Mouse (Mus musculus): ENCODE results near the gene Spin1. TPM values are rescaled to one million over a fixed set of nuclear protein-coding genes. Genes with fewer than 3 reads are reported as not detected.

Gene Spin1
- total RNA-seq, 2 experiments from 2014 or later: 12.6 to 14.5 TPM

GRCm38 (mm10) chr13:51179362-51179761 lies 78.7 kb downstream of the Spin1 start:
- ATAC-seq (replicated peaks; ENCODE audit: low FRiP score, low TSS enrichment, poor library complexity, severe bottlenecking): no peak

DNA sequence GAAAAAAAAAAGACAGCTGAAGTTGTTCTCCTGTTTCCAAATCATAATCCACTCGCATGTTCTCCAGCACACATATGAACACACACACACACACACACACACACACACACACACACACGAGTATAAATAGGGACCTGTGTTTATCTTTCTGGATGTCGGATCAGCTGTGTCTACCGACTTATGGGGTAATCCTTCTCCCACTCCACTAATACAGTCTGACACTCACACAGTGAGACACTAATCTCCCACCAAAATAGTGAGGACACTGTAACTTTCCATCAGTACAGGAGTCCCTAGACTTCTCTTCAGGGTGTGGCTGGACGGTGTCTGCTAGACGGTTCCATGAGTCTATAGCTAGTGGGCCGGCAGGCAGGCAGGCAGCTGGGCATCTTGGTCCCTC lies 81.6 kb downstream of the Spin1 start:
- no peak for ATAC-seq (replicated peaks; ENCODE audit: low FRiP score, low TSS enrichment, poor library complexity, severe bottlenecking)

DNA sequence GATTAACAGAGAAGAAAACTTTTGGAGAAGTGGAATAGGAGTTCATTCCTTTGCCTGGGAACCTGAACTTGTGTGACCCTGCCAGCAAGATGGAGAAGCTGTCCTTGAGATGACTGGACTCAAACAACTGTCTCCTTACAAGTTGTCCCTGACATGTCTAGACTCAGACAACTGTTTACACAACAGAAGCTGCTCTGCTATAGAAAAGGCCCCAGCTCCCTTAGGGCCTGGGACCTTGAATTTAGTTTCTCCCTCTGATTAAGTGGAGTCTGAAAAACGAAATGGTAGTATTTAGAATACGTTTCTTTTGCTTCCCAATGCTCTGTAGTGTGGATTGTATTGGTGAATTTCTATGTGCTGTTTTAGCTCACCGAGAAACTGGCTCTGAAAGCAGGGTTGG lies 84.2 kb downstream of the Spin1 start:
- no peak for ATAC-seq (replicated peaks; ENCODE audit: low FRiP score, low TSS enrichment, poor library complexity, severe bottlenecking)

- ATAC-seq (replicated peaks; ENCODE audit: low FRiP score, low TSS enrichment, poor library complexity, severe bottlenecking): no peak
These were observed 89.7 kb downstream of the Spin1 start for GRCm38 (mm10) chr13:51190336-51190735.

DNA sequence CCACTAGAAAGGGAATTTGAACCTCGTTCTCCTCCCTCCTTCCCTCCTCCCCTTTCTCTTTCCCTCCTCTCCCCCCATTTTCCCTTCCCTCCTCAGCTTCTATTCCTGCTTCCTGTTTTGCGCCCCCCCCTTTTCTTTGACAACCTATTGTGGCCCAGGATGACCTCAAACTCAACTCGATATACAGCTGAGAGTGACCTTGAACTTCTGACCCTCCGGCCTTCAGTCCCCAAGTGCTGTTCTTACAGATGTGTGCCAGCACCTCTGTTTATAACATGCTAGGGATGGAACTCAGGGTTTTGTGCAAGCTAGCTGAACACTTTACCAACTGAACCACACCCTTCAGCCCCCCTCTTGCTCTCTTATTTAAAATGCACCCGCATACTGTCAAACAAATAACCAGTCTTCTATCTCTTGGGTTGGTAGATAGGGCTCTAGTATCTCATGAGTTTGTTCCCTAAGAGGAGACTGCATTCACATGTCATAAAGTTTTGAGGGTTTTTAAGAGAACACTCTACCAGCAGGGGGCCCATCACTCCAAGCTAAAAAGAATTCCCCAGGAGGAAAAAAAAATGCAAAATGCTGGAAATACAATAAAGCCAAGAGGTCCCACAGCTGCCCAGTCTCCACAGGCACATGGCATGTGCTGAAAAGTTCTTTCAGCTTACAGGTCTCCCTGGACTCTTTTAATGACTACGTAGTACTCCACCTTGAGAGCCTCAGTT lies 90.9 kb downstream of the Spin1 start:
- ATAC-seq (replicated peaks; ENCODE audit: low FRiP score, low TSS enrichment, poor library complexity, severe bottlenecking): no peak

- ATAC-seq (replicated peaks; ENCODE audit: low FRiP score, low TSS enrichment, poor library complexity, severe bottlenecking): no peak
These were observed 93.2 kb downstream of the Spin1 start for GRCm38 (mm10) chr13:51193893-51194292.

DNA sequence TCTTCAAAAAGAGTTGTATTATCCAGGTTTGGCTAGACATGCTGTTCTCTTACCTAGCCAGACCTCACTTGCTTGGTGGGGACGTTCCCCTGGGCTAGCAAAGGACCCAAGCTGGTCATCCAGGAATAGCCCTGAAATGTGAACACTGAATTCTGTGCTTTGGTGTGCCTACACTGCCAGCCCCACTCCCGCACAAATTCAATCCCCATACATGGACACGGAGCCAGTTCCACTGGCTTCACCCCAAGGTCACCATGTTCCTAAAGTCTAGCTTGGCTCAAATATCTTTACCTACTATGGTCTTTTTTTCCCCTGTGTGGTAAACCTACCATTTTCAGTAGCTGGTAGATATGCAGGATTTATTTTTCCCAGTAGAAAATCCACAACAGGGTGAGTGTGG lies 97.0 kb downstream of the Spin1 start:
- ATAC-seq (replicated peaks; ENCODE audit: low FRiP score, low TSS enrichment, poor library complexity, severe bottlenecking): no peak

- no peak for ATAC-seq (replicated peaks; ENCODE audit: low FRiP score, low TSS enrichment, poor library complexity, severe bottlenecking)
These were observed 97.5 kb downstream of the Spin1 start for GRCm38 (mm10) chr13:51198186-51198585.

Other genes with a start within 250 kb of the Spin1 start
- not detected in 2 replicates for gene Nxnl2, start 70.1 kb downstream of the Spin1 start, total RNA-seq (2014; fragmentation: Nextera tagmentation)
- not detected in 2 replicates for gene Nxnl2, start 70.1 kb downstream of the Spin1 start, total RNA-seq (2017)

All from megakaryocyte-erythroid progenitor cell, adult 5-6 weeks (primary cell).